Mouse (Mus musculus) fibroblast of lung, adult 2 months (primary cell): ENCODE measurements around the gene Kif13a.
A peak's percentile ranks its signal among the peaks of the same experiment; 100 is the strongest.

Experiments
- DNase-seq: peaks from one replicate; pipeline ENCODE4 v3.0.0-alpha.2; 2011; ENCODE audit warnings: low read depth

Kif13a gene

DNA sequence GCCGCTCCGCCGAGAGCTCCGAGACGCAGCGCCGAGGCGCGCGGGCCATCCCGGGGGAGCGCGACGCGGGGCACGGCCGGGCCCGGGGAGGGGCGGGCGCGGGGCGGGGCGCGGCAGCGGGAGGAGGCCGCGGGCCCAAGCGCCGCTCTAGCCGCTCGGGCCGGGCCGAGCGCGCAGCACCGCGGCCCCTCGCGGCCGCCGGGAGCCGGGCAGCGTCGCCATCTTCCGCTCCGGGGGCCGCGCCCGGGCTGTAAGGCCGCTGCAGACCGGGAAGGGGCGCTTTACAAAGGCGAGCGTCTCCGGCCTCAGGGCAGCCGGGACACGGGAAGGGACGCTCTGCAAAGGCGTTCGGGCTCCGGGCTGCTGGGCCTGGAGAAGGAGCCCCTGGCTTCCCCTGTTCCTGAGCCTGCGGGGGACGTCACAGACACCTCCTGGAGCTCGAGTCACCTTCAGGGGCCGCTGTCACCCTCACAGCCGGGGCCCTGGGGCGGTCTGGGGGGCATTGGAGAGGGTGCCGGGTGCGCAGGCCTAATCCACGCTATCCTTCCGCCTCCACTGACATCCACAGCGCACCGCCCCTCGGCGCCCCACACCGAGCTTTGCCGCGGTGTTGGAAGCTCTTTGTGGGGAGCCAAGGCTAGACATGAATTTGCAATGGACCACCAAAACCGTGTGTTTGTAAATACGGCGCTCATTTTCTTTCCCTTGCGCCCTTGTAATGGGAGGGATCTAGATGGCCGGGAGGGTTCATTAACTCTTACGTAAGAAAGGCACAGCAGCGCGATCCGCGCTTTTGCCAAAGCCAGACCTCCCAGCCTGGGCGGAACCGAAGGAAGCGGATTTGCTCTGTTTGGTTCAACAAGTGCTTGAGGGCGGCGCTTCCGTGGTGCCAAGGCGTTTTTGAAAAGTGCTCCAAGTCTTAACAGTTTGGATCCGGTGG, at the start of gene Kif13a:
TSS of gene Kif13a (minus strand) at position 149 of the 940 bp plus-strand sequence.
- DNase-seq, result peak; percentile 90

DNA sequence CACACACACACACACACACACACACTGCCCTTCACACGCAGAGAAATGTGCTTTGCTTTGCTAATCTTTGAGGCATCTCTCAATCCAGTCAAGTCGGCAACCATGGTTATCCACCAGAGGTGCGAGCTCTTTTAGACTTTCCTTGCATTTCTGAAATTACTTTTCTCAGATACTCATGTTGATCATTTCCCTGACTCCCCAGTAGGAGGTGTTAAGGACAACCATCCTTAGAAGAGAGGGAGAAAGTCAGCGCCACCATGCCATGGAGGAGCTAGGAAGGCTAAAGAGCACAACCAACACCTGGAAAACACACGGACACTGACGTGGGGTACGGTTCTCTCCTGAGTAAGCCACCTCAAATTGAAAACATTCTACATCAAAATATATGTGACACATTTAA, 46.9 kb upstream of the Kif13a start:
- DNase-seq, result no peak

GRCm38 (mm10) chr13:46975930-46976329, 46.3 kb upstream of the Kif13a start:
- no peak for DNase-seq

DNA sequence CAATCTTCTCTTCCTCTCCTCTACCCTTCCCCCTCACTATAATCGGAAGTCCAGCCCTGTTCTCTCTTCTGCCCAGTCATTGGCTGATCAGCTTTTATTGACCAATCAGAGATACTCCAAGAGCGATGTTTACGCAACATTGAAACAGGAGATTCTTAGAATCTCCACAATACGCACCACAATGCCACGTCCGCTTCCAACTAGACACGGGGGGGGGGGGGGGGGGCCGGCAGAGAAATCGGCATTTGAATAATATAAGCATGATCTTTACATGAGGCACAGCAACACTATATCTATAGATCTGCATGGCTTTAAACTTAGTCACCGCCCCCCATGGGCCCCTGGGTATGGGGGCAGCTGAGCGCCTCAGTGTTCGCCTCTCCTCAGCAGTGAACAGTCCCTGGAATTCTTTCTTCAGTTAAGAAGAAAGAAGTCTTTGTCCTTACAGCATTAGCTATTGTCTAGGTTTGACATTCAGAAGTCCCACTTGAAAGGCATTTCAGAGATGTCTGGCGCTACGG, 45.4 kb upstream of the Kif13a start:
- DNase-seq, result no peak

- no peak for DNase-seq
These were observed 40.7 kb upstream of the Kif13a start for GRCm38 (mm10) chr13:46970286-46970945.

DNA sequence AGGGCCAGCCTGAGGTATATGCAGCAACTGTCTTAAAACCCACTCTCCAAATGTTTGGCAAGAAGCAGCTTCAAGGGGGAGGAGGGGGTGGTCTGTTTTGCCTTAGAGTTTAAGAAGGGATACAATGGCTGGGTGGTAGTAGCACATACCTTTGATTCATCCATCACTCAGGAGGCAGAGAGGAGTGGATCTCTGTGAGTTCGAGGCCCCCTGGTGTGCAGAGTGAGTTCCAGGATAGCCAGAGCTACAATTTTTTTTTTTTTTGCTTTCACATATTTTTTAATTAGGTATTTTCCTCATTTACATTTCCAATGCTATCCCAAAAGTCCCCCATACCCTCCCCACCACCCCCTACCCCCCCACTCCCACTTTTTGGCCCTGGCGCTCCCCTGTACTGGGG, 39.0 kb upstream of the Kif13a start:
- no peak for DNase-seq

GRCm38 (mm10) chr13:46967308-46967707, 37.6 kb upstream of the Kif13a start:
- no peak for DNase-seq

DNA sequence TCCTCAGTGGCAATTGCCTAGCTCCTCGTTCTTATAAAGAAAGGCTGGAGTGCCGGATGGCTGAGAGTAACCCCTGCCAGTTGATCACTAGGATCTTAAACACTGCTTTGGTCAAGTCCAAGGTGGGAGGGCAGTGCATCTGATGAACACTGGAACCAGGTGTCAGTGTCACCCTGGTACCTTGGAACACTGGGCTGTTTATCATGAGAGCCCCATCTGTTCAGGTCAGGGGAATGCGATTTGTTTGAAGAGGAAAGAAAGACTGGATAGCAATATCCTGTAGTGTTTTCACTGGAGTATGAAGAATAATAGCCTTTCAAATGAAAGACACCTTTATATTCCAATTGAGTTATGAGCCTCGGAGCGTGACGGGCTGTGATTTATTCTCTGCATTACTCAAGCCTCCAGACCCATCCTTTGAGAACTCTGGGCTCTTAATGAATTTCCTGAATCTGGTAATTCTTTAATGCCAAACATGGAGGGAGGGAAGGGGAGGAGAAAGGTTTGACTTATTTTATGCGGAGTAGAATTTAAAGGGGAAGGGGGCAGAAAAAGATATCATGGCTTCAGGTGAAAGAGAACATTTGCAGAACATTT, 31.3 kb upstream of the Kif13a start:
- no peak for DNase-seq

- DNase-seq, result no peak
These were observed 29.5 kb upstream of the Kif13a start for GRCm38 (mm10) chr13:46959139-46959538.

DNA sequence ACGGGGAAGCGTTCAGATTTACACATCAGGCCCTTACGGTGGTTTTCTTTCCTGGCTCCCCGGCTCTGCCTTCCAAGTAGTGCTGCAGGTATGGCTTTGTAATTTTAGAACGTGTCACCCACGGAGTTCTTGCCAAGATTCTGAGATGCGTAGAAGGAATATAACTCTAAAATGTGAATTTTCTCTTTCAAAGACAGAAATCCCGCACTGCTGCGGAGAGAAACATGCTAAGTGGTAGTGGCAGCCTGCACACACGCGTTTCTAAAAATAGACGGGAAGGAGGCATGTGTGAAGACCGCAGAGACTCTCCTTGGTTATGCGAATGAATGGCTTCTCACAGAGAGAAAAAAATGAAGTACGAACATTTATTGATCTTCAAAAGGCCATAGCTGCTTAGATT, 21.5 kb upstream of the Kif13a start:
- DNase-seq, result no peak

DNA sequence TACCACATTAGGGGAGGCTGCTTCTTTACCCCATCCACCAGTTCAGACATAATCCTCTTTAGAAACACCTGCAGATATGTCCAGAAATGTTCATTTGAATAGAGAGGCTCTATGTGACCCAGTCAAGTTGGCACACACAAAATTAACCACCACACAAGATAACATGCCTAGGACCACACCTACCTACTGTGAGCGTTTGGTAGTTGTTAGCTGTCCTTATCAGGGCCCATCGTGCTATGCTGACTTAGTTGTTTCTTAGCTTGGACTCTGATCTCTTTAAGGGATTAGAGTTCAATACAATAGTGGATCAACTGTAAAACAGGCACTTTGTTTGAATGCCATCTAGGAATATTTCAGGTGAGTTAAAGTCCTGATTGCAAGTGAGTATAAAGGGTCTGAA, 20.1 kb upstream of the Kif13a start:
- no peak for DNase-seq

DNA sequence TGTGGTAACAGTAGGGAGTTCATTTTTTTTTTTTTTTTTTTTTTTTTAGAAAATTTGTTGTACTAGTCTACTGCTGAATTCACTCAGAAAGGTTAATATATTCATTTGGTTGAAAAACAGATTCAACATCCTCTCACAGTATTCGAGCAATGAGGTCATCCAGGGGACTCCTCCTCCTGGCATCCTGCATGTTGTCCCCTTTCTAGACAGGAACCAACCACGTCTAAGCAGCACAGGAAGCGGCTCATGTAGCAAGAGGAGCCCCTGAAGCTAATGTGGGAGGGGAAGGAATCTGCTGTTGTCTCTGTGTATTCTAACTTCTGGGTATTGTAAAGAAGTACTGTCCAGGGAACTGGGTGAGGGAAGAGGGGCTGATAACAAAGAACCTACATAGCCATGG, 18.4 kb upstream of the Kif13a start:
- no peak for DNase-seq

DNA sequence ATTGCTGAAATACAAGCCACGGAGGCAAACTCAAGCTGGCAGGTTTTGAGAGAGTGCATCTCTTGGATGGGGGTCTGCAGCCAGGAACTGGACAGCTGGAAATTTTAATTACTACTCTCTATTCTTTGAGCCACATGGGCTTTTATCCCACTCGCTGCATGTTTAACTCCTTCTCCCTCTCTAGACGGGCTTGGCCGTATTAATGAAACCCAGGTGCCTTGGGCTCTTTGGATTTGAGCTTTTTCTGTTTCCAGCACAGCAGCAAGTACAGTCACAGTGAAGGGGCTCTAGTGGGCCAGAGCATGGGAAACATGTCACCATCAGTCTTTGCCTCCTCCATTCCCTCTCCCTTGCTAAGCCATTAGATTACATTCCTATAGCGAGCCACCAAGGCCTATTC, 16.4 kb upstream of the Kif13a start:
- DNase-seq, result no peak

GRCm38 (mm10) chr13:46945256-46945655, 15.6 kb upstream of the Kif13a start:
- DNase-seq, result no peak

DNA sequence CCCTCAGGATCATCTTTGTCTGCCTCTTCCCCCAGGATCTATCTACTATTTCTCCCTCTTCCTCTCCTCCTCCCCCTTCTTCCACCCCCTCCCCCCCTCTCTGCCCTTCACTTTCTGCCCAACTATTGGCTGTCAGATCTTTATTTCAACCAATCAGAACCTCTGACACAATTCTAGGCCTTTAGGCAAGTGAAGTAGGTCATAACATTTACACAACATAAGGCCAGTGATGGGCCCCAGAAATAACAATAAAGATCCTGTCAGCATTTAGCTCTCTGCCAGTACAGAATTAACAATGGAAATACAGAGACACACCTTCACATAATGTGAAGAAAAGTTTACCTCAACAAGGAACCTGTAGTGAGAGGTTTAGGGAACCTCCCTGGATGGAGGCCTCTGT, 13.6 kb upstream of the Kif13a start:
- no peak for DNase-seq

DNA sequence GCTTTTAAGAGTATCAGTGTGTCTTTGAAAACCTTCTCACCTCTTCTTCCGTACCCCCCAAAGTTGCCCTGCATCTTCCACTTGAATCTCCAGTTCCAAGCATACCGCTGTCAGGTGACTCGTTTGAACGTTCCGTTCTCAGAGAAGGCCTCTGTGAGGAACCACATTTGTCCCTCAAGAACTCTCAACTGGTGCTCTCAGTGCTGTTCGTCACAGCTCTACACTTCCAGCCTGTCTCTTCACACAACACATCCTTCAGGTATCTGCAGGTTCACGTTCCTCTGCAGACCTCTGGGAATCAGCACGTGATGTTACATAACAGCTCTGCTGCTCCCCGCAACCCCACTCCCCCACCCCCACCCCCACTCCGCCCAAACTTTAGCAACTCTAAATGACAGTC, 4.4 kb upstream of the Kif13a start:
- DNase-seq, result no peak

DNA sequence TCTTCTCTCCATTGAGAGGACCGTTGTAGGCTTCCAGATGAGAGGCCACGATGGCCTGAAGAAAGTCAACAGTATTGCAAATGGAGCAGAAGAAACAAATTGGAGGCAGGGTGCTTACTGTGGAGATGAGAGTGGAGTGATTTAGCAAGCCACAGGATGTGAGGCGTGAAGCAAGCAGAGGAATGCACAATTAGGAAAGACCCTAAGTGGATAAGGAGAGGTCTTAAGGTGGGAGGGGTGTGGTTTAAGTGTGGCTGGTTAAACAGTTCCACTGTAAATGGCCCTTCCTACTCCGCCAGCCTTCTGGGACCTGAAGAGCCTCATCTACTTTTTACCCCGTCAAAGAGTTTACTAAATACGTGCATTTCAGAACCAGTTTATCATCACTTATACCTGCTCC, 3.2 kb upstream of the Kif13a start:
- DNase-seq, result no peak

DNA sequence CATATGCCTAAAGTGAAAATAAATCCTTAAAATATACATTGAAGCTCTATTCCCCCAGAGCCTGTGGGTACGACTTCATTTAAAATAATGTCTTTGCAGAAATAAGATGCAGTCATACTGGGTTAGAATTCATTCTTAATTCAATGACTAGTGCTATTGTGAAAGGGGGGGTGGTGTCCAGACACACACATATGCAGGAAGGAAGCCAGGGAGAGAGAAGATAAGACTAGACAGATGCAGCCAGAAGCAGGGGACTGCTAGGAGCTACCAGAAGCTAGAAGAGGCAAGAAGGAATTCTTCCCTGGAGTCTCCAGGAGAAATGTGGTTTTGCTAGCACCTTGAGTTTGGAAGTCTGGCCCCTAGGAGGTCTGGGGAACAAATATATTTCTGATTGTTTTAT, 2.4 kb upstream of the Kif13a start:
- DNase-seq, result no peak

GRCm38 (mm10) chr13:46930659-46931046, 986 bp upstream of the Kif13a start:
- DNase-seq, result no peak

DNA sequence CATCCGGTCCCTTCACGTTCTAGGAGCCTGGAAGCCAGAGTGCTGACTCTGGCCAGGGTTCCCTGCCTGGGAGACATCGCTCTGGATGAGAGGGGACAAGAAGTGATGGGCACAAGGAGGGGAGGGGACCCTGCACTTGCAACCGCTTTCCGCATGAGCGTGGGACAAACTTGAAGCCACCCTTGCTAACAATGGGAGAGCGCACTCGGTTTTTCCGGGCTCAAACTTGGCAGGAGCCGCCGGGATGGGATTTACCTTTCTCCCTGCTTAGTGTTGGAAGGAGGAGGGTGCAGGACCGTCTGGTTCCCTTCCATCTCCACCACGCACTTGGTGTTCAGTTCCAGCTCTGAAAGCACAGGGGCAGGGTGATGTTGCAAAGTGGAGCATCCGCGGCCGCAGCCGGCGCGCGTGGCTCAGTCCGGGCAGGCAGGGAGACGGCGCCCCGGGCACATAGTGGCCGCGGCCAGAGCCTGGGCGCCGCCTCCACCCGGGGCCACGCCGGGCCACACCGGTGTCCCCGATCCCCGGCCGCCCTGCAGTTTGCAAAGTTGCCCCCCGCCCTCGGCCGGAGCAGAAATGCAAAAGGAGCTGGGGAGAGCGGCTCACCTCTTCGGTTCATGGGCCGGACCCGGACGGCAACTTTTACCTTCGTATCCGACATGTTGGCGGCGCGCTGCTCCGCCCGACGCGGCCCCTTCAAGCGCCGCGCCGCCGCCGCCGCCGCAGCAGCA, 541 bp downstream of the Kif13a start:
- no peak for DNase-seq

DNA sequence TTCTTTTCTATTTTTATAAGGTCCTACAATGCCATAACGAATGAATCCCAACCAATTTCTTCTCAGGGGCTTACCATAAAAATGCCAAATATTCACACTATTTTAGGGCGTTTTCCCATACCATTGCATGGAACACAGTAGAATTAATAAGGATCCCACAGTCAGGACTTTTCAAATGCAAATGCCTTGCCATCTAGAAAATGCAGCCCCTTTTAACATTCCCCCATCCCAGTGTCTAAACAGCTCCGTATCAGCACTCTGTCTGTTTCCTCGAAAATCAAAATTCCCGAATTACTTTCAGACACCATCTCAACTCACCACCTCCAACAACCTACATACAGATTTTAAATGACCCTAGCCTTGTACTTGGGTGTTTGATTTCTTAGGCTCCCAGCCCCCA, 1.3 kb downstream of the Kif13a start:
- no peak for DNase-seq

GRCm38 (mm10) chr13:46925671-46926070, 4.0 kb downstream of the Kif13a start:
- no peak for DNase-seq
